Mouse (Mus musculus) ovary, postnatal 10 days (tissue): ENCODE results near the gene Ufsp2.

Experiments used
- DNase-seq: peaks from one replicate; pipeline ENCODE4 v3.0.0; 2022; ENCODE audit warnings: low spot score

The Ufsp2 gene

DNA sequence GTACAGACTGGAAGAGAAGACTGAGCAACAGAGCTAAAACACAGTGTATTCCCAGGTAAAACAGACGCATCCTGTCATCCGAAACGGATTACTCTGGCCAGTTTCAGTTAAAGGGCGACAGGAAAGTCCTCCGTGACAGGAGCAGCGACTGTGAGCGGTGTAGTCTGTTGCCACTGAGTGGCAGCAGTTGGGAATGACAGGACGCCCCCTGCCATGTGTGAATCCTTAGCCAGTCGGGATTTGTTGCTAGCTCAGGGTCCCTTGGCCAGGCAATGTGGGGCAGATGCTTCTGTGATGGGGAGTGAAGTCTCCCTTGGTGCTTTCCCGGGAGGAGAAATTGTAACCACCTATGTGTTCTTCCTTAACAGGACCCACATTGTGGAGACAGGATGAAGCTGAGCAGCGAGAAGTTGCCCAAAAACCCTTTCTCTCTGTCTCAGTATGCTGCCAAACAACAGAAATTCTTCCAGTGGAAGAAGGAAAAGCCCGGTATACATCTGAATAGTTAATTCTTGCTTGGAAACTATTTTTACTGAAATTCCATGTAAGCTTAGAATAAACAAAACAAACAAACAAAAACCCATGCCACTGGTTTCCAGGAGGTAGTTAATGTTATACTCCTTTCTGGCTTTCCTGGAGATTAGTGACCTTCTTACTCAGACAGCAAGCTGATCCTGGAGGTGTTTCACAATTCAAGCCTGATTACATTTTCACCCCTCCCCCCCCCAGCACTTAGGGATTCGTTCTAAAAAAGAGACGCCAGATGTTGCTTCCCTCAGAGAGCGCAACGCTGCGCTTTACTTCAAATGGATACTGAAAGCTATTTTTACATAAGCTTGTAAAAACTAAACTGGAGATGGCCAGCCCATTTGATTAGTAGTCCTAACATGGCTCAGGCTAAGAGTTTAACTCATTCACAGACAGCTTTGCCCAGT lies 35.7 kb downstream of the Ufsp2 start:
- no peak for DNase-seq

DNA sequence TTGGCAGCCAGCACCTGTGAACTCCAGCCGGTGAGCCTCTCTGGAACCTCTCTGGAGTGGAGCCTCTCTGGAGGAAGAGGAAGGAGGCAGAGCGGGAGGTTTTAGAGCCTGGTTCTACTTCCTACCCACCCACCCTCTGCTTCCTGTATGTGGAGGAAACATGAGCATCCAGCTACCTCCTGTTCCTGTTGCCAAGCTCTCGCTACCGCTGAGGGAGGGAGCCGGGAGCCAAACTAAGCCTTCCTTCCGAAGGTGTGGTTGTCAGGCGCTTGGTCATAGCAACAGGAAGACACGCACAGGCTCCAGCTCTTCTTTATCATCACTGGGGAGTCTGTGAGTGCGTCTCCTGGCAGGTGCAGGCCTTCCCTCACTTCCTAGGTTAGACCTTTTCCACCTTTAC lies 46.9 kb downstream of the Ufsp2 start:
- no peak for DNase-seq

- no peak for DNase-seq
These were observed 47.4 kb downstream of the Ufsp2 start for GRCm38 (mm10) chr8:46022758-46023157.

DNA sequence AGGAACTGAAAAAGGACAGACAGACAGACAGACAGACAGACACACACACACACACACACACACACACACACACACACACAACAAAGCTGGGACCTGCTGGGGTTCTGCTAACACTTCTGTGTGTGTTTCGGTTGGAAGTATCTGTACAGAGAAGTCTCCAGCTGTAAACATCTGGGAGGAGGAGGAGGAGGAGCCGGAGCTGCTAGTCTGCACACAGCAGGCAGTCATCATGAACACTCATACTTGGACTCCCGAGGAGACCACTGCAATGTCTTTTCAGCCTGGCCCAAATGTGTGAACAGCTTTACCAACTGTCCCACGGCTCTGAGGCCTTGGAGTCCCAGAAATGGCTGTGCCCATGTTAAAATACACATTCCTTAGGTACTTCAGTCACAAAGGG lies 49.1 kb downstream of the Ufsp2 start:
- DNase-seq = no peak

GRCm38 (mm10) chr8:46036217-46036616 lies 60.9 kb downstream of the Ufsp2 start:
- no peak for DNase-seq

- DNase-seq = no peak
These were observed 64.3 kb downstream of the Ufsp2 start for GRCm38 (mm10) chr8:46039666-46040065.

DNA sequence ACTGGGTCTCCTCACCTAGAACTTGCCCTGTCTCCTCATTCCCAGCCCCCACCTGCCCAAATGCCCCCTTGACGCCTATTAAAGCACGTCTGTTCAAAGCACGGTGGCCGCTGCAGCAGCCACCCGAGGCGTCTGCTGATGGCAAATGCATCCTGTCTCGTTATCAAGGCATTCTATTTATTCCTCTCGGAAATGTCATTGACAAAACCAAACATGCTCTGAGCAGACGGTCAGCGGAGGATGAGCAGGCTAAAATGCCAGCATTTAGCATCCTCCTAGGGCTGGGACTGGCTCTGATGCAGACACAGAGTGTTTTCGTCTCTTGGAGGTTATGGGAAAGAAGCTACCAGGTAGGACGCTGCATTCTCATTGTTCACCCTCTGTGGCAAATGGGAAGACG lies 64.9 kb downstream of the Ufsp2 start:
- DNase-seq = no peak
